Mouse (Mus musculus): ENCODE results near the gene Sdhb. TPM values are rescaled to one million over a fixed set of nuclear protein-coding genes. Genes with fewer than 3 reads are reported as not detected.

Sdhb gene
- polyA plus RNA-seq, 1 experiment from 2014 or later = 396 TPM

GRCm38 (mm10) chr4:140929745-140930144, 31.3 kb upstream of the Sdhb start:
- ATAC-seq (ENCODE audit: low FRiP score) = no peak
- H3K4me3 ChIP-seq (replicated peaks) = no peak overlapping the region
- 62% methylated on average over 8 of the region's 8 CpGs for WGBS
- H3K27me3 ChIP-seq = 0 out of 2 replicates have a peak, but pooled peaks cover 6% of the 10 kb centered on the region
- H3K27ac ChIP-seq = no peak overlapping the region
- H3K9me3 ChIP-seq = no peaks in the 10 kb centered on the region
- H3K4me2 ChIP-seq = no peak overlapping the region
- H3K4me1 ChIP-seq = peaks cover 16% of the 10 kb centered on the region
- no peak overlapping the region for H3K9ac ChIP-seq
- H3K36me3 ChIP-seq (replicated peaks) = no peaks in the 10 kb centered on the region

- Histone ChIP-seq H3K4me1 (peaks cover 19% of the 10 kb centered on the region), H3K36me3 (replicated peaks) (no peaks in the 10 kb centered on the region), H3K4me3 (replicated peaks) (no peak overlapping the region), H3K27ac (no peak overlapping the region), H3K9ac (no peak overlapping the region), H3K4me2 (no peak overlapping the region), H3K9me3 (no peaks in the 10 kb centered on the region), H3K27me3 (0 out of 2 replicates have a peak, but pooled peaks cover 6% of the 10 kb centered on the region)
- 79% methylated on average over 10 of the region's 10 CpGs for WGBS
- ATAC-seq (ENCODE audit: low FRiP score) = no peak
Observed at GRCm38 (mm10) chr4:140930900-140931470, 30.0 kb upstream of the Sdhb start.

DNA sequence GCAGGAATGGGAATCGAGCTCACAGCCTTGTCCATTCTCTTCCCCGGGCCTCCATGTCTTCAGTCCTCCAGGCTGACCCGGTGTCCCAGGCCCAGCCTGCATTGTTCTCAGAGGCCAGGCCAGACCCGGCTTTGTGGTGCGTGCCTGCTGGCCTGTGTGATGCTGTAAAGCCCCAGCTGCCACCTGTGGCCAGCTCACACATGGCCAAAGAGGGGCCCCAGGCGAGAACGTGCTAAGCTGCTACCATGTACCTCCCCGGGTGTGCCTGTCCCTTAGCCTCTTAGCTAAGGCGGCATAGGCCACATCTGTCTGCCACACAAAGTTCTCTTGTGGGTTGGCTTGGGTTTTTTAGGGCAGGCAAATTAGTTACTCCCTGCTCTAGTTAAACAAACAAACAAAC, 25.4 kb upstream of the Sdhb start:
- Histone ChIP-seq H3K27me3 (0 out of 2 replicates have a peak, but pooled peaks cover 6% of the 10 kb centered on the region), H3K27ac (no peak overlapping the region), H3K4me2 (no peak overlapping the region), H3K4me3 (replicated peaks) (no peak overlapping the region), H3K36me3 (replicated peaks) (no peaks in the 10 kb centered on the region), H3K9ac (no peak overlapping the region), H3K9me3 (peaks cover 7% of the 10 kb centered on the region), H3K4me1 (peaks cover 10% of the 10 kb centered on the region; the same call in 1 of the 2 replicates)
- WGBS = 65% methylated on average over 9 of the region's 9 CpGs
- ATAC-seq (ENCODE audit: low FRiP score) = no peak

GRCm38 (mm10) chr4:140944356-140944755, 16.6 kb upstream of the Sdhb start:
- H3K9ac ChIP-seq = no peak overlapping the region
- H3K4me1 ChIP-seq = no peaks in the 10 kb centered on the region
- H3K27me3 ChIP-seq = no peaks in the 10 kb centered on the region
- no peak overlapping the region for H3K27ac ChIP-seq
- ATAC-seq (ENCODE audit: low FRiP score) = no peak
- WGBS = 92% methylated on average over 12 of the region's 12 CpGs
- H3K9me3 ChIP-seq = no peaks in the 10 kb centered on the region
- no peak overlapping the region for H3K4me3 ChIP-seq (replicated peaks)
- no peaks in the 10 kb centered on the region for H3K36me3 ChIP-seq (replicated peaks)
- no peak overlapping the region for H3K4me2 ChIP-seq

DNA sequence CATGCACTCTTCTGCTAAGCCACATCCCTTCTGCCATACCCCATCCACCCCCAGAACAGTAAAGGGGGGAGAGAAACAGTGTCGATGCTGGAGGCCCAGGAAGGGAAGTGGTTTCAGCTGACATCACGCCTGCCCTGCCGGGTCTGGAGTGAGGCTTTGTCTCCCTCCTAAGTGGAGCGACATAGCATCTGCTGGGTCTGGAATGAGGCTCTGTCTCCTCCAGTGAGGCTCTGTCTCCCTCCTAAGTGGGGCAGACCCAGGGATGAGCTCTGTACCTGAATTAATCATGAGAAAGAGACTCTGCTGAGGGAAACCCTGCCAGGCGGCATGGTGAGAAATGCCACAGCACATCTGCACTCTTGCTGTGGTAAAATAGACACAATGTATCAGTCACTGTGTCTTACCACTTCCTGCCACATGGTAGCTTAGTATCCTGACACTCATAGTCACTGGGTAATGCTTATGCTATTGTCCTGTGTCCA, 16.0 kb upstream of the Sdhb start:
- Histone ChIP-seq H3K4me3 (replicated peaks) (no peak overlapping the region), H3K36me3 (replicated peaks) (no peaks in the 10 kb centered on the region), H3K9me3 (no peaks in the 10 kb centered on the region), H3K4me2 (no peak overlapping the region), H3K27ac (no peak overlapping the region), H3K9ac (no peak overlapping the region), H3K4me1 (no peaks in the 10 kb centered on the region), H3K27me3 (no peaks in the 10 kb centered on the region)
- WGBS = 88% methylated on average over 5 of the region's 5 CpGs
- ATAC-seq (ENCODE audit: low FRiP score) = no peak

DNA sequence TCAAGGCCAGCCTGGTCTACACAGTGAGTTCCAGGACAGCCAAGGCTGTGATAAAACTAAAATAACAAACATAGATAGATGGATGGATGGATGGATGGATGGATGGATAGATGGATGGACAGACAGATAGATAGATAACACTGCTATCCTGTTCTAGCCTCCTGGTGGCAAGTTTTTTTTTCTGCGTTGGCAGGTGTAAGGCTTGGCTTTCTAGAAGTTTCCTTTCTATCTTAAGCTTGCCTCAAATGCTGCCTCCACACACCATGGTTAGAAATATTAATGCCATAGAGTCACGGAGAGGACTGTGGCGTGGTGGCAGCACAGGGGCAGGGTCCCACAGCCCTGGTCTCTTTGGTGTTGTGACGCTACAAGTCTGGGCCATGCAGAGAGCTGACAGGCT, 15.4 kb upstream of the Sdhb start:
- Histone ChIP-seq H3K9ac (no peak overlapping the region), H3K4me3 (replicated peaks) (no peak overlapping the region), H3K27me3 (no peaks in the 10 kb centered on the region), H3K27ac (no peak overlapping the region), H3K4me2 (no peak overlapping the region), H3K36me3 (replicated peaks) (no peaks in the 10 kb centered on the region), H3K9me3 (no peaks in the 10 kb centered on the region), H3K4me1 (no peaks in the 10 kb centered on the region)
- 93% methylated on average over 4 of the region's 4 CpGs for WGBS
- ATAC-seq (ENCODE audit: low FRiP score) = no peak

GRCm38 (mm10) chr4:140946048-140946447, 15.0 kb upstream of the Sdhb start:
- Histone ChIP-seq H3K9me3 (no peaks in the 10 kb centered on the region), H3K4me3 (replicated peaks) (no peak overlapping the region), H3K4me2 (no peak overlapping the region), H3K27ac (no peak overlapping the region), H3K36me3 (replicated peaks) (no peaks in the 10 kb centered on the region), H3K9ac (no peak overlapping the region), H3K27me3 (no peaks in the 10 kb centered on the region), H3K4me1 (no peaks in the 10 kb centered on the region)
- WGBS = 88% methylated on average over 4 of the region's 4 CpGs
- no peak for ATAC-seq (ENCODE audit: low FRiP score)

GRCm38 (mm10) chr4:140946580-140947205, 14.3 kb upstream of the Sdhb start:
- Histone ChIP-seq H3K4me3 (replicated peaks) (no peak overlapping the region), H3K36me3 (replicated peaks) (no peaks in the 10 kb centered on the region), H3K4me1 (no peaks in the 10 kb centered on the region), H3K9ac (no peak overlapping the region), H3K4me2 (no peak overlapping the region), H3K27me3 (no peaks in the 10 kb centered on the region), H3K27ac (no peak overlapping the region), H3K9me3 (no peaks in the 10 kb centered on the region)
- WGBS = 81% methylated on average over 14 of the region's 14 CpGs
- no peak for ATAC-seq (ENCODE audit: low FRiP score)

DNA sequence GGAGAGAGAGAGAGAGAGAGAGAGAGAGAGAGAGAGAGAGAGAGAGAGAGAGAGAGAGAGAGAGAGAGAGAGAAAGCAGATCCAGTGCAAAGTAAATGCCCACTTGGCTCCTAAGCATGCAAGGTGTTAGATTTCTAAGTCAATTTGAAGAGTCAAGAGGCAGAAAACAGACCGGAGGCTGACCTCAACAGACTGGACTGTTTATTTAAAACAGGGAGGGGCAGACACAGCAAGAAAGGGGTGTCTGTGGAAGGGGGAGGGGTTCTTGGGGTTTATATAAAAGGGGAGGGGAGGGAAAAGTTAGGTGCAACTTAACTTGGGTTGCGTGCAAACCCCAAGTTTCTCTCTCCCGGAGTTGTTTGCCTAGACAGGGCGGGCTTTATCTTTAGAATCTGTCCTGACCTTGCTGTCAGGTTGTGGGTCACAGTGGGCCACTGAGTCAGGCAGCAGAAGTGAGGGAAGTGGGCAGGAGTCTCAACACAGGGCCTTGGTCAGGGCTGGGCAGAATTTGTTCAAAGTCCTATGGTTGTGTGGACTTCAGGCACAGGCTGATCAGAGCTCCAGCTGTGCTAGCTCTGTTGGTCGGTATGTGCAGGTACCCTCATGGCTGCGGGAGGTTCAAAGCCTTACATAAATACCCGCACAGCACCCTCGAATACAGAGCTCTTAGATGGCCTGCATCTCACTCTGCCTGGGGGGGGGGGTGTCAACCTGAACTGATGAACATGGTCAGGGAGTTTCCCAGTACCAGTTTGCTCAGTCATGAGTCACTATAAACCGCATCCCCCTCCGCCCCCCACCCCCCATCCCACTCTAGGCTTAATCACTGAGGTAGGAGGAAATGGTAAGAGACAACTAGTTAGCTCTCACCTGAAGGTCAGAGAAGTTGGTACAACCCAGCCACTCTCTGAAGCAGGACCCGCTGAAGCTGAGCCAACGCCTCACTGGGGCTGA, 13.2 kb upstream of the Sdhb start:
- H3K9ac ChIP-seq = no peak overlapping the region
- no peaks in the 10 kb centered on the region for H3K4me1 ChIP-seq
- H3K9me3 ChIP-seq = no peaks in the 10 kb centered on the region
- 87% methylated on average over 12 of the region's 12 CpGs for WGBS
- no peaks in the 10 kb centered on the region for H3K36me3 ChIP-seq (replicated peaks)
- no peak overlapping the region for H3K4me2 ChIP-seq
- ATAC-seq (ENCODE audit: low FRiP score) = no peak
- H3K27me3 ChIP-seq = no peaks in the 10 kb centered on the region
- H3K27ac ChIP-seq = no peak overlapping the region
- no peak overlapping the region for H3K4me3 ChIP-seq (replicated peaks)

- H3K27ac ChIP-seq = no peak overlapping the region
- H3K27me3 ChIP-seq = no peaks in the 10 kb centered on the region
- no peaks in the 10 kb centered on the region for H3K36me3 ChIP-seq (replicated peaks)
- no peaks in the 10 kb centered on the region for H3K4me1 ChIP-seq
- H3K4me3 ChIP-seq (replicated peaks) = no peak overlapping the region
- no peaks in the 10 kb centered on the region for H3K9me3 ChIP-seq
- H3K4me2 ChIP-seq = no peak overlapping the region
- H3K9ac ChIP-seq = no peak overlapping the region
- ATAC-seq (ENCODE audit: low FRiP score) = no peak
- 94% methylated on average over 6 of the region's 6 CpGs for WGBS
Observed at GRCm38 (mm10) chr4:140948481-140948880, 12.5 kb upstream of the Sdhb start.

DNA sequence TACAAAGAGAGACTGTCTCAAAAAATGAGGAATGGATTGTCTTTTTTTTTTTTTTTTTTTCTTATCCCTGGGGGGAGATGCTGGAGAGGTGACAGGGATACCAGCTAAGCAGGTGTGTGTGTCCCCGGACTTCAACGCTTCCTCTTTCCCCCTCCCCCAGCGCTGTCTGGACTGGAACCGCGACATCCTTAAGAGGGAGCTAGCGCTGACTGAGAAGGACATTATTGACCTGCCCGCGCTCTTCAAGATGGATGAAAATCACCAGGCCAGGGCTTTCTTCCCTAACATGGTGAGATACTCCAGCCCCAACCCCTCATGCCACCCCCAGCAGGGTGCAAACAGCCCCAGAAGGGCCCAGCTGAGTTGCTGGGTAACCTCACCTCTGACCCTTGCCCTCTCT, 12.0 kb upstream of the Sdhb start:
- H3K4me3 ChIP-seq (replicated peaks) = no peak overlapping the region
- no peak for ATAC-seq (ENCODE audit: low FRiP score)
- no peak overlapping the region for H3K4me2 ChIP-seq
- no peaks in the 10 kb centered on the region for H3K36me3 ChIP-seq (replicated peaks)
- H3K9ac ChIP-seq = no peak overlapping the region
- no peak overlapping the region for H3K27ac ChIP-seq
- no peaks in the 10 kb centered on the region for H3K27me3 ChIP-seq
- 86% methylated on average over 8 of the region's 8 CpGs for WGBS
- no peaks in the 10 kb centered on the region for H3K4me1 ChIP-seq
- no peaks in the 10 kb centered on the region for H3K9me3 ChIP-seq

- ATAC-seq (ENCODE audit: low FRiP score) = no peak
- Histone ChIP-seq H3K27ac (no peak overlapping the region), H3K4me1 (no peaks in the 10 kb centered on the region), H3K36me3 (replicated peaks) (no peaks in the 10 kb centered on the region), H3K27me3 (no peaks in the 10 kb centered on the region), H3K9ac (no peak overlapping the region), H3K4me2 (no peak overlapping the region), H3K4me3 (replicated peaks) (no peak overlapping the region), H3K9me3 (no peaks in the 10 kb centered on the region)
- WGBS = 88% methylated on average over 16 of the region's 16 CpGs
Observed at GRCm38 (mm10) chr4:140949616-140950015, 11.4 kb upstream of the Sdhb start.

Measured in forebrain, embryonic 12.5 days (tissue).